Mouse (Mus musculus): ENCODE results near the gene Pla2g2f. TPM values are rescaled to one million over a fixed set of nuclear protein-coding genes. Genes with fewer than 3 reads are reported as not detected.

Gene Pla2g2f
- polyA plus RNA-seq, 1 experiment, result 34.0 TPM

DNA sequence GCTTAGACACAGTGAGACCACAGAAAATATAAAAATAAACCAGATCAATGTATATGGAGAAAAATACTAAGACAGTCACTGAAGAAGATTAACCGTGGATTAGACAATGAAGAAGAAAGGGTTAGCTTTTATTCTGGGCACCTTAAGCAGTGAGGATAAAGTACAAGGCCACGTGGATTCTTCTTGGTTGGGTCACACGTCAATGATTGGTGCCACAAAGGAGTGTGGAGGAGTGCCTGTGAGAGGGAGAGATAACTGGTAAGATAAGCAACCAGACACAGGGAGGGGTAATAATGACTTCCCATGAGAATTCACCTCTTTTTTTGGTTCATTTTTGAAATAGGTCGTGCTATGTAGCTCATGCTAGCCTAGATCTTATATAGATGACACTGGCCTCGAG lies 15.0 kb upstream of the Pla2g2f start:
- 36% methylated on average over 5 of the region's 5 CpGs for WGBS

DNA sequence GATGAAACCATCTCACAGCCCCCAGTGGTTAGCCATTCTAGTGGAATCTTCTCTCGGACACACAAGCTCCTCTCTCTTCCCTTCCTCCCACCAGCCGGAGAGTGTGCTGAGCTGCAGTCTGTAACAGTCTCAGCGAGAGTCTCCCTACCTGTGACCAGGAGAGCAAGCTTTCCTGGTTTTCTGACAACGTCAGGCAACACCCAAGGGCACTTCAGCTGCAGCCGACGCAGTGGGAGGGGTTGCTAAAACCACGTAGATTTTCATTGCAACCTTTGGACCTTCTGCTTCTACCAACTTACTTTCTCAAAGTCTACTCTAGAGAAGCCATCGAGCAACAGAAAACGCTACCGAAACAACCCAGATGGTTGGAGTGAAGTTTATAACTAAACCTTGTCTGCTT lies 14.5 kb upstream of the Pla2g2f start:
- peak; percentile 87 for DNase-seq (ENCODE audit: low read depth, low spot score)
- WGBS, result 29% methylated on average over 10 of the region's 10 CpGs

More for the DNA sequence above, 15.0 kb upstream of the Pla2g2f start:
- DNase-seq (ENCODE audit: low read depth, low spot score), result no peak

GRCm38 (mm10) chr4:138762266-138762665 lies 4.8 kb upstream of the Pla2g2f start:
- 67% methylated on average over 9 of the region's 9 CpGs for WGBS
- no peak for DNase-seq (ENCODE audit: low read depth, low spot score)

DNA sequence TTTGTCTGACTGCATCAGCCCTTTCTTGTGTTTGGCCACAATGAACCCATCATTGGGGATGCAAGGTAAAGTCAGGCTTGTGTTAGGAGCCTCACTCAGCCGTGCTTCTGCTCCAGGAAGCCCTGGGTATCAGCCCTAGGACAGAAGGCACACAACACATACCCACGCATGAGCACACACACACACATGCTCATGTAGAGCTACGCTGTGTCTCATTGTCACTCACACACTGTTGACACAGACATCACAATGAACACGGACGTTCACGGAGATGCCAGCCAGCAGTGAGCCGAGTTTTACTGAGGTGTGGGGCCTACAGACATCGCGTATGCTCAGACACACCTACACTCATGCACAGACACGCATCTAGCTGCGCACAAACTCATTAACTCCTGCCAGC lies 1.4 kb downstream of the Pla2g2f start:
- WGBS, result 50% methylated on average over 11 of the region's 11 CpGs
- DNase-seq (ENCODE audit: low read depth, low spot score), result no peak

GRCm38 (mm10) chr4:138755439-138755838 lies 2.0 kb downstream of the Pla2g2f start:
- DNase-seq (ENCODE audit: low read depth, low spot score), result no peak
- WGBS, result 54% methylated on average over 4 of the region's 4 CpGs

GRCm38 (mm10) chr4:138754432-138754831 lies 3.0 kb downstream of the Pla2g2f start:
- 59% methylated on average over 9 of the region's 9 CpGs for WGBS
- no peak for DNase-seq (ENCODE audit: low read depth, low spot score)

- no peak for DNase-seq (ENCODE audit: low read depth, low spot score)
- WGBS, result 90% methylated on average over 3 of the region's 3 CpGs
These were observed 3.8 kb downstream of the Pla2g2f start for GRCm38 (mm10) chr4:138753608-138754007.

- 94% methylated on average over 6 of the region's 6 CpGs for WGBS
- DNase-seq (ENCODE audit: low read depth, low spot score), result no peak
These were observed 4.8 kb downstream of the Pla2g2f start for GRCm38 (mm10) chr4:138752603-138753002.

- no peak for DNase-seq (ENCODE audit: low read depth, low spot score)
- 42% methylated on average over 8 of the region's 8 CpGs for WGBS
These were observed 8.9 kb downstream of the Pla2g2f start for GRCm38 (mm10) chr4:138748369-138749072.

- 21% methylated on average over 10 of the region's 10 CpGs for WGBS
- no peak for DNase-seq (ENCODE audit: low read depth, low spot score)
These were observed 9.6 kb downstream of the Pla2g2f start for GRCm38 (mm10) chr4:138747851-138748250.

DNA sequence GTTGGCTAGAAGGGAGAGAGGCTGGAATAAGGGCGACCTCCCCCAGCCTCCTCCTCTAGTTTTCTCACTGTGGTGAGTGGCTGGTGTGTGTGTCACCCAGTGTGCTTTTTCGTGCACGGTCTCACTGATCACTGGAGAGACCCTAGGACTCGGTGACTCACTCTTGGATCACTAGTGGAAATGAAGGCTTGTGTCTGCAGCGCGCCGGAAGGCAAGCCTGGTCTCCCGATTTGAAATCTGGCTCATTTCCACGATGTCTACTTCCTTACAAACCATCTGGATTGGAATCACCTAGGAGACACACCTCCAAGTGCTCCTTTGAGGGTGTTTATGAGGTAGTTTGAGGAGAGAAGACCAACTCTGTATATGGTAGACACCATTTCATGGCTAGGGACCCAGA lies 10.6 kb downstream of the Pla2g2f start:
- WGBS, result 62% methylated on average over 9 of the region's 9 CpGs
- DNase-seq (ENCODE audit: low read depth, low spot score), result no peak

DNA sequence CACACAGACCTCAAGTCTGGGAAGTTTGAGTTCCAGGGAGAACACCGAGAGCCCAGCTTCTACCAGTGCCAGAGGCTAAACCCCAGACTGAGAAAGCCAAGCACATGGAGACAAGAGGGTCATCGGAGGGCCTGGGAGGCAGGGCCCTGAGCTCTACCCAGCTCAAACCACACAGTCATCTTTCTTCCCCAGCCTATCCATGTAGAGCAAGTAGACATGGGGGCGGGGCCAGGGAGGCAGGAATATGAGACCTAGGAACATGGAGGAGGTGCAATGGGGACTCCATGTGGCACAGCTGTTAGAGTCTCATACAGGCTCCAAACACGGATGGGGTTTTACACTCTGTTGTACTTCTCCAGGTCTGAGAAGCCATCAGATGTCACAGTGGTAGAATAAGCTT lies 11.5 kb downstream of the Pla2g2f start:
- DNase-seq (ENCODE audit: low read depth, low spot score), result no peak
- WGBS, result 71% methylated on average over 4 of the region's 4 CpGs

GRCm38 (mm10) chr4:138739136-138739851 lies 18.1 kb downstream of the Pla2g2f start:
- DNase-seq (ENCODE audit: low read depth, low spot score), result no peak
- WGBS, result 37% methylated on average over 7 of the region's 7 CpGs

DNA sequence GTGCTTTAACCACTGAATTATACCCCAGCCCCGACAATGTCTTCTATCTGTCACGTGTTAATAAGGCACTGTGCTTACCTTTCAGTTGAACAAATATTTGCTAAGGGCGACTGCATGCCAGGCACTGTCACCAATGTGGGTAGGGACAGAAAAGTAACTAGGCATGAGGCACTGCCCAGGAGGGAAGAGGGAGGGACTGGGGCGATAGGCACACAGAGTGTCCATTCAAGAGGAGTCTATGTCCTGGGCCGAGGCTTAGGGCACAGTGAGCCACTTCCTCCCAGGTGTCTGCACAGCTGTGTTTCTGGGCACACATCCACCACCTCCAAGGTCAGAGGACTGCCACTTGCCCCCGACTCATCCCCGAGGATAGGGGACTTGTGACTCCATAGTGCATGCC lies 20.4 kb downstream of the Pla2g2f start, which contains the start of gene Ubxn10:
Gene Ubxn10 (minus strand): TSS at position 137 of the 400 bp plus-strand sequence.
- 23% methylated on average over 7 of the region's 7 CpGs for WGBS
- DNase-seq (ENCODE audit: low read depth, low spot score), result no peak

GRCm38 (mm10) chr4:138734863-138735262 lies 22.6 kb downstream of the Pla2g2f start:
- no peak for DNase-seq (ENCODE audit: low read depth, low spot score)
- WGBS, result 90% methylated on average over 4 of the region's 4 CpGs

GRCm38 (mm10) chr4:138734105-138734504 lies 23.3 kb downstream of the Pla2g2f start:
- WGBS, result 34% methylated on average over 7 of the region's 7 CpGs
- no peak for DNase-seq (ENCODE audit: low read depth, low spot score)

GRCm38 (mm10) chr4:138729018-138729703 lies 28.3 kb downstream of the Pla2g2f start:
- 68% methylated on average over 9 of the region's 9 CpGs for WGBS
- no peak for DNase-seq (ENCODE audit: low read depth, low spot score)

DNA sequence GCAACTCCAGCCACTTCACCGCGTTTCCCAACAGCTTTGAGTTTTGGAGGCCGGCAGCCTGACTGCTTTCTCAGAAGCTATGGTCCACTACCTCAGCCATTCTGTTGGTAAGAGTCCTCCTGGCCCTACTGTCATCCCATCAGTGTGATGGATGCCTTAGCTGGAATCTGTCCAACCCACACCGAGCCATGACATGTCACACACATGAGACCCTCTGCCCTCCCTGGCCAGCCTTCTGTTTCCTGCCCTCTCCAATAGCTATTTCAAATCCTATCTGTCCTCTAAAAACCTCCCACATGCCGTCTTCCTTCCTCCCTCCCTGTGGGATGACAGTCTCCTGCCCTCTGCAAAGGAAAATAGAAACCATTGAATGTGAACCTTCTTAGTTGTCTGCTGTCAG lies 31.7 kb downstream of the Pla2g2f start:
- 86% methylated on average over 5 of the region's 5 CpGs for WGBS
- DNase-seq (ENCODE audit: low read depth, low spot score), result no peak

- DNase-seq (ENCODE audit: low read depth, low spot score), result no peak
- WGBS, result 17% methylated on average over 13 of the region's 13 CpGs
These were observed 32.3 kb downstream of the Pla2g2f start for GRCm38 (mm10) chr4:138725127-138725461.

GRCm38 (mm10) chr4:138724354-138725126 lies 32.9 kb downstream of the Pla2g2f start, which contains the start of gene Pla2g2c:
Pla2g2c (plus strand) TSS chr4:138724792.
- no peak for DNase-seq (ENCODE audit: low read depth, low spot score)
- WGBS, result 30% methylated on average over 18 of the region's 18 CpGs
